Mouse (Mus musculus) midbrain, postnatal 0 days (tissue): ENCODE measurements at regions not wholly inside any gene's neighbourhood (a gene's known extent, or its start where the extent isn't known, plus 50 kb on each side); places are given as distances from the start of the nearest gene placed in this dataset.

Experiments used
- ATAC-seq: fragments of 200-750 bp; cut with Nextera tagmentation; 2 replicates; pipeline ENCODE4 v1.8.0; 2017; ENCODE audit warnings: moderate number of reproducible peaks, mild to moderate bottlenecking, moderate TSS enrichment, moderate library complexity; ENCODE audit not compliant: low FRiP score
- DNase-seq: peaks from one replicate; pipeline ENCODE4 v3.0.0-alpha.2; 2015; ENCODE audit warnings: low spot score
- H3K27ac ChIP-seq: fragments of 300-500 bp; sonication (generic); 2 replicates; pipeline ENCODE4 v1.5.1; 2014; ENCODE audit warnings: low read depth, mild to moderate bottlenecking, low read length, mixed read lengths
- H3K27me3 ChIP-seq: fragments of 300-500 bp; sonication (generic); 2 replicates; pipeline ENCODE4 v1.6.1; 2014; ENCODE audit warnings: low read length, control low read depth, mixed read lengths; ENCODE audit not compliant: insufficient read depth
- H3K36me3 ChIP-seq: fragments of 300-500 bp; sonication (generic); 2 replicates; pipeline ENCODE4 v1.6.1; 2014; ENCODE audit warnings: low read length, control low read depth, mixed read lengths; ENCODE audit not compliant: insufficient read depth
- H3K4me1 ChIP-seq: fragments of 300-500 bp; sonication (generic); 2 replicates; pipeline ENCODE4 v1.6.1; 2014; ENCODE audit warnings: mild to moderate bottlenecking, control low read depth, antibody characterized with exemption, low read length, mixed read lengths; ENCODE audit not compliant: insufficient read depth
- H3K4me2 ChIP-seq: fragments of 300-500 bp; sonication (generic); 2 replicates; pipeline ENCODE4 v1.6.1; 2014; ENCODE audit warnings: low read depth, mild to moderate bottlenecking, low read length, mixed read lengths; ENCODE audit not compliant: poor library complexity, severe bottlenecking
- H3K4me3 ChIP-seq: fragments of 300-500 bp; sonication (generic); 2 replicates; pipeline ENCODE4 v1.5.1; 2014; ENCODE audit warnings: low read depth, mild to moderate bottlenecking, low read length, moderate library complexity
- H3K9ac ChIP-seq: fragments of 300-500 bp; sonication (generic); replicated peaks from 2 replicates; pipeline ENCODE4 v1.6.1; 2014; ENCODE audit warnings: mild to moderate bottlenecking, low read length, moderate library complexity, mixed read lengths; ENCODE audit not compliant: poor library complexity, severe bottlenecking
- H3K9me3 ChIP-seq: fragments of 300-500 bp; sonication (generic); 2 replicates; pipeline ENCODE4 v1.6.1; 2016; ENCODE audit warnings: low read length, control low read depth
- CTCF ChIP-seq: IDR thresholded peaks from 2 replicates; pipeline ENCODE4 v1.5.1; 2016; ENCODE audit warnings: antibody characterized with exemption, mild to moderate bottlenecking
- WGBS: fragments of 180-500 bp; shearing (Covaris S2); extraction: QIAGEN DNeasy Blood & Tissue Kit; methylation state at CpG from one replicate; pipeline ENCODE4 v1.1.7; 2014; 5-methylcytosine and 5-hydroxymethylcytosine counted together

DNA sequence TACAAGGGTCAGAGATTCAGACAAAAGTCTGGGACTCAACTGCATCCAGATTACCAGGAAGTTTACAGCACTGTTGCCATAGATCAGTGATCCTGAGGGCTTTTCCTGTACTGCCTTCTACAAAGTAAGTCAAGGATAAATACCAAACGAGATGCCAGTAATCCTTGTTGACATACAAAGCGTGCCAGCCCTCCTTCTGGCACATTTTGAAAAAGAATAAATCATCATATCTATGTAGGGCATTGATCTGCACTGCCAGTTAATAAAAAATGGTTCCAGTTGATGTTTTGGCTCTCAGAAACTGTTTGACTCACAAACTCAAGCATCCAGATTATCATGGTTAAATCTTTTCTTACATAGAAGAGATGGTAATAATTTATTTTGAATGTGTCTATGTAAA is 390.5 kb downstream of the Pdgfc start:
- Histone ChIP-seq H3K9me3 (no peaks in the 10 kb centered on the region), H3K27ac (no peak overlapping the region), H3K36me3 (no peaks in the 10 kb centered on the region), H3K4me2 (no peak overlapping the region), H3K9ac (no peak overlapping the region), H3K27me3 (no peaks in the 10 kb centered on the region), H3K4me3 (no peak overlapping the region), H3K4me1 (no peaks in the 10 kb centered on the region)
- peak; percentile 5 for DNase-seq
- WGBS: 53% methylated on average over 2 of the region's 2 CpGs
- no peak for ATAC-seq
- TF ChIP-seq CTCF: no peak
